Mouse (Mus musculus): ENCODE results near the gene Tk1.

DNA sequence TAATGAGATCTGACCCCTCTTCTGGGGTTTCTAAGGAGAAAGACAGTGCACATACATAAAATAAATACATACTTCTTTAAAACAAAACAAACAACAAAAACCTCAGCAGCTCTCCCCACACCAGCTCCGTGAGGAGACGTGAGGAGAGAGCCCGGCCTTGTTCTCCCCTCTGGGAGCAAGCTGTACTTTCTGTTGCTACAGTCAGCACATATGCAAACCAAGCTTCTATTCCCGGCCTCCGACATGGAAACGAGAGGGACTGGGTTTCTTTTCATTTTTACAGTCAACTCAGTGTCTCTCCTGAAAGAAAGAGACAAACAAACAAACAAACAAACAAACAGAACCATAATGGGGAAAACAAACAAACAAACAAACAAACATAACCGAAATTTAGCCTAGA lies 25.9 kb downstream of the Tk1 start:
- no peak for TF ChIP-seq POLR2A (IDR thresholded peaks at IDR 0.05; ENCODE audit: insufficient read length, low read depth)
- TF ChIP-seq CEBPB (IDR thresholded peaks at IDR 0.05; ENCODE audit: insufficient read depth, poor library complexity, severe bottlenecking) = no peak
- no peak for TF ChIP-seq E2F4 (IDR thresholded peaks at IDR 0.05; ENCODE audit: insufficient read depth)
- TF ChIP-seq MYOG (IDR thresholded peaks at IDR 0.05; ENCODE audit: control insufficient read depth in 1 of 3, insufficient read depth in 1 of 3, insufficient read length in 2 of 3, low read depth in 2 of 3) = no peak
